Mouse (Mus musculus): ENCODE data around the gene S100pbp. TPM values are rescaled to one million over a fixed set of nuclear protein-coding genes. Genes with fewer than 3 reads are reported as not detected.

The S100pbp gene
- polyA plus RNA-seq, 1 experiment from 2014 or later, result 23.2 TPM

- H3K4me1 ChIP-seq (ENCODE audit: insufficient read depth, low read length), result peaks cover 32% of the 10 kb centered on the region
- H3K36me3 ChIP-seq (ENCODE audit: insufficient read depth, low read length), result no peaks in the 10 kb centered on the region
- no peak for ATAC-seq (ENCODE audit: low FRiP score, low TSS enrichment)
- H3K27ac ChIP-seq (ENCODE audit: low read length), result no peak within 1 kb of the TSS
- peak within 1 kb of the TSS; percentile 53 for H3K4me3 ChIP-seq (ENCODE audit: low read length)
- no peaks in the 10 kb centered on the region for H3K9me3 ChIP-seq (ENCODE audit: low read length)
- peak within 1 kb of the TSS; percentile 94 for H3K4me2 ChIP-seq (replicated peaks; ENCODE audit: low read depth, low read length)
- peaks cover 30% of the 10 kb centered on the region for H3K27me3 ChIP-seq (ENCODE audit: insufficient read depth, low read length)
- H3K9ac ChIP-seq (replicated peaks; ENCODE audit: low read length), result no peak within 1 kb of the TSS
- WGBS, result 0% methylated on average over 17 of the region's 17 CpGs
These were observed 67.9 kb downstream of the S100pbp start, which contains the start of gene Hpca for GRCm38 (mm10) chr4:129121569-129122086. Gene Hpca (minus strand): TSS chr4:129122036.

- H3K4me3 ChIP-seq (ENCODE audit: low read length), result peak overlapping the region; percentile 53
- WGBS, result 1% methylated on average over 56 of the region's 59 CpGs
- no peaks in the 10 kb centered on the region for H3K9me3 ChIP-seq (ENCODE audit: low read length)
- H3K27ac ChIP-seq (ENCODE audit: low read length), result no peak overlapping the region
- peak; percentile 72 for ATAC-seq (ENCODE audit: low FRiP score, low TSS enrichment)
- H3K4me1 ChIP-seq (ENCODE audit: insufficient read depth, low read length), result peaks cover 27% of the 10 kb centered on the region
- H3K36me3 ChIP-seq (ENCODE audit: insufficient read depth, low read length), result no peaks in the 10 kb centered on the region
- H3K27me3 ChIP-seq (ENCODE audit: insufficient read depth, low read length), result peaks cover 30% of the 10 kb centered on the region
- peak overlapping the region; percentile 94 for H3K4me2 ChIP-seq (replicated peaks; ENCODE audit: low read depth, low read length)
- no peak overlapping the region for H3K9ac ChIP-seq (replicated peaks; ENCODE audit: low read length)
These were observed 68.7 kb downstream of the S100pbp start for GRCm38 (mm10) chr4:129120520-129121445.

GRCm38 (mm10) chr4:129119708-129120107, 69.8 kb downstream of the S100pbp start:
- peaks cover 30% of the 10 kb centered on the region for H3K27me3 ChIP-seq (ENCODE audit: insufficient read depth, low read length)
- 73% methylated on average over 10 of the region's 10 CpGs for WGBS

GRCm38 (mm10) chr4:129117720-129118510, 71.6 kb downstream of the S100pbp start:
- H3K36me3 ChIP-seq (ENCODE audit: insufficient read depth, low read length), result no peaks in the 10 kb centered on the region
- H3K4me1 ChIP-seq (ENCODE audit: insufficient read depth, low read length), result peaks cover 25% of the 10 kb centered on the region
- no peak overlapping the region for H3K9ac ChIP-seq (replicated peaks; ENCODE audit: low read length)
- 85% methylated on average over 14 of the region's 14 CpGs for WGBS
- no peaks in the 10 kb centered on the region for H3K9me3 ChIP-seq (ENCODE audit: low read length)
- peaks cover 24% of the 10 kb centered on the region for H3K27me3 ChIP-seq (ENCODE audit: insufficient read depth, low read length)
- H3K4me2 ChIP-seq (replicated peaks; ENCODE audit: low read depth, low read length), result no peak overlapping the region
- no peak overlapping the region for H3K27ac ChIP-seq (ENCODE audit: low read length)
- ATAC-seq (ENCODE audit: low FRiP score, low TSS enrichment), result no peak
- H3K4me3 ChIP-seq (ENCODE audit: low read length), result no peak overlapping the region

More at GRCm38 (mm10) chr4:129119708-129120107, 69.8 kb downstream of the S100pbp start:
- no peaks in the 10 kb centered on the region for H3K9me3 ChIP-seq (ENCODE audit: low read length)
- H3K27ac ChIP-seq (ENCODE audit: low read length), result no peak overlapping the region
- H3K9ac ChIP-seq (replicated peaks; ENCODE audit: low read length), result no peak overlapping the region
- H3K4me2 ChIP-seq (replicated peaks; ENCODE audit: low read depth, low read length), result no peak overlapping the region
- peaks cover 21% of the 10 kb centered on the region for H3K4me1 ChIP-seq (ENCODE audit: insufficient read depth, low read length)
- H3K36me3 ChIP-seq (ENCODE audit: insufficient read depth, low read length), result no peaks in the 10 kb centered on the region
- H3K4me3 ChIP-seq (ENCODE audit: low read length), result no peak overlapping the region
- no peak for ATAC-seq (ENCODE audit: low FRiP score, low TSS enrichment)

- 92% methylated on average over 8 of the region's 8 CpGs for WGBS
- Histone ChIP-seq H3K9ac (replicated peaks; ENCODE audit: low read length) (no peak overlapping the region), H3K9me3 (ENCODE audit: low read length) (no peaks in the 10 kb centered on the region)
These were observed 72.8 kb downstream of the S100pbp start for GRCm38 (mm10) chr4:129116703-129117102.

GRCm38 (mm10) chr4:129113083-129113988, 76.2 kb downstream of the S100pbp start:
- H3K36me3 ChIP-seq (ENCODE audit: insufficient read depth, low read length), result no peaks in the 10 kb centered on the region
- no peaks in the 10 kb centered on the region for H3K27me3 ChIP-seq (ENCODE audit: insufficient read depth, low read length)
- H3K4me2 ChIP-seq (replicated peaks; ENCODE audit: low read depth, low read length), result no peak overlapping the region
- ATAC-seq (ENCODE audit: low FRiP score, low TSS enrichment), result peak; percentile 85
- no peak overlapping the region for H3K4me3 ChIP-seq (ENCODE audit: low read length)
- no peak overlapping the region for H3K9ac ChIP-seq (replicated peaks; ENCODE audit: low read length)
- no peak overlapping the region for H3K27ac ChIP-seq (ENCODE audit: low read length)
- H3K4me1 ChIP-seq (ENCODE audit: insufficient read depth, low read length), result peaks cover 35% of the 10 kb centered on the region
- H3K9me3 ChIP-seq (ENCODE audit: low read length), result no peaks in the 10 kb centered on the region
- WGBS, result 27% methylated on average over 28 of the region's 28 CpGs

More at GRCm38 (mm10) chr4:129116703-129117102, 72.8 kb downstream of the S100pbp start:
- ATAC-seq (ENCODE audit: low FRiP score, low TSS enrichment), result no peak
- Histone ChIP-seq H3K4me1 (ENCODE audit: insufficient read depth, low read length) (peaks cover 35% of the 10 kb centered on the region), H3K27me3 (ENCODE audit: insufficient read depth, low read length) (peaks cover 17% of the 10 kb centered on the region), H3K27ac (ENCODE audit: low read length) (no peak overlapping the region), H3K4me2 (replicated peaks; ENCODE audit: low read depth, low read length) (no peak overlapping the region), H3K36me3 (ENCODE audit: insufficient read depth, low read length) (no peaks in the 10 kb centered on the region), H3K4me3 (ENCODE audit: low read length) (no peak overlapping the region)

GRCm38 (mm10) chr4:129112231-129112630, 77.3 kb downstream of the S100pbp start:
- ATAC-seq (ENCODE audit: low FRiP score, low TSS enrichment), result no peak
- no peaks in the 10 kb centered on the region for H3K27me3 ChIP-seq (ENCODE audit: insufficient read depth, low read length)
- H3K9ac ChIP-seq (replicated peaks; ENCODE audit: low read length), result no peak overlapping the region
- 28% methylated on average over 9 of the region's 13 CpGs for WGBS
- H3K9me3 ChIP-seq (ENCODE audit: low read length), result no peaks in the 10 kb centered on the region
- peak overlapping the region; percentile 18; the same call in 1 of the 2 replicates for H3K4me2 ChIP-seq (replicated peaks; ENCODE audit: low read depth, low read length)
- H3K4me1 ChIP-seq (ENCODE audit: insufficient read depth, low read length), result peaks cover 35% of the 10 kb centered on the region
- H3K4me3 ChIP-seq (ENCODE audit: low read length), result no peak overlapping the region
- no peaks in the 10 kb centered on the region for H3K36me3 ChIP-seq (ENCODE audit: insufficient read depth, low read length)
- H3K27ac ChIP-seq (ENCODE audit: low read length), result no peak overlapping the region

GRCm38 (mm10) chr4:129111350-129111749, 78.2 kb downstream of the S100pbp start:
- Histone ChIP-seq H3K4me1 (ENCODE audit: insufficient read depth, low read length) (peaks cover 35% of the 10 kb centered on the region), H3K9me3 (ENCODE audit: low read length) (no peaks in the 10 kb centered on the region), H3K27ac (ENCODE audit: low read length) (no peak overlapping the region), H3K4me2 (replicated peaks; ENCODE audit: low read depth, low read length) (no peak overlapping the region), H3K27me3 (ENCODE audit: insufficient read depth, low read length) (0 out of 2 replicates have a peak, but pooled peaks cover 2% of the 10 kb centered on the region), H3K9ac (replicated peaks; ENCODE audit: low read length) (no peak overlapping the region), H3K36me3 (ENCODE audit: insufficient read depth, low read length) (no peaks in the 10 kb centered on the region), H3K4me3 (ENCODE audit: low read length) (no peak overlapping the region)
- ATAC-seq (ENCODE audit: low FRiP score, low TSS enrichment), result no peak
- WGBS, result 47% methylated on average over 11 of the region's 11 CpGs

GRCm38 (mm10) chr4:129110804-129111203, 78.7 kb downstream of the S100pbp start:
- H3K27ac ChIP-seq (ENCODE audit: low read length), result no peak overlapping the region

More at GRCm38 (mm10) chr4:129110804-129111203, 78.7 kb downstream of the S100pbp start:
- H3K4me1 ChIP-seq (ENCODE audit: insufficient read depth, low read length), result peaks cover 35% of the 10 kb centered on the region
- ATAC-seq (ENCODE audit: low FRiP score, low TSS enrichment), result no peak
- no peak overlapping the region for H3K9ac ChIP-seq (replicated peaks; ENCODE audit: low read length)
- H3K36me3 ChIP-seq (ENCODE audit: insufficient read depth, low read length), result no peaks in the 10 kb centered on the region
- no peaks in the 10 kb centered on the region for H3K9me3 ChIP-seq (ENCODE audit: low read length)
- no peak overlapping the region for H3K4me2 ChIP-seq (replicated peaks; ENCODE audit: low read depth, low read length)
- H3K4me3 ChIP-seq (ENCODE audit: low read length), result no peak overlapping the region
- WGBS, result 75% methylated on average over 6 of the region's 6 CpGs
- H3K27me3 ChIP-seq (ENCODE audit: insufficient read depth, low read length), result peaks cover 7% of the 10 kb centered on the region; the same call in 1 of the 2 replicates
